Mouse (Mus musculus) lung, embryonic 16.5 days (tissue): ENCODE data around the gene Gpr4. TPM values are rescaled to one million over a fixed set of nuclear protein-coding genes. Genes with fewer than 3 reads are reported as not detected.
A peak's percentile ranks its signal among the peaks of the same experiment; 100 is the strongest.

ENCODE experiments used
- ATAC-seq: fragments of 200-750 bp; cut with Nextera tagmentation; 2 replicates; pipeline ENCODE4 v1.8.0; 2017; ENCODE audit warnings: low read depth, mild to moderate bottlenecking, moderate library complexity
- H3K27ac ChIP-seq: fragments of 300-500 bp; sonication (generic); 2 replicates; pipeline ENCODE4 v1.5.1; 2014; ENCODE audit warnings: mild to moderate bottlenecking, control low read depth, low read length
- H3K27me3 ChIP-seq: fragments of 300-500 bp; sonication (generic); 2 replicates; pipeline ENCODE4 v1.6.1; 2014; ENCODE audit warnings: low read depth, low read length, mixed read lengths; ENCODE audit not compliant: control insufficient read depth, insufficient read depth
- H3K36me3 ChIP-seq: fragments of 300-500 bp; sonication (generic); 2 replicates; pipeline ENCODE4 v1.6.1; 2014; ENCODE audit warnings: low read length; ENCODE audit not compliant: control insufficient read depth, insufficient read depth
- H3K4me1 ChIP-seq: fragments of 300-500 bp; sonication (generic); replicated peaks from 2 replicates; pipeline ENCODE4 v1.6.1; 2014; ENCODE audit warnings: low read length, mixed read lengths; ENCODE audit not compliant: control insufficient read depth, insufficient read depth
- H3K4me2 ChIP-seq: fragments of 300-500 bp; sonication (generic); 2 replicates; pipeline ENCODE4 v1.6.1; 2014; ENCODE audit warnings: low read depth, low read length, control low read depth
- H3K4me3 ChIP-seq: fragments of 300-500 bp; sonication (generic); 2 replicates; pipeline ENCODE4 v1.5.1; 2014; ENCODE audit warnings: mild to moderate bottlenecking, low read length, control low read depth
- H3K9ac ChIP-seq: fragments of 300-500 bp; sonication (generic); 2 replicates; pipeline ENCODE4 v1.6.1; 2014; ENCODE audit warnings: low read length, control low read depth
- H3K9me3 ChIP-seq: fragments of 300-500 bp; sonication (generic); 2 replicates; pipeline ENCODE4 v1.6.1; 2016; ENCODE audit warnings: low read length; ENCODE audit not compliant: control insufficient read depth
- WGBS: fragments of 180-500 bp; shearing (Covaris S2); extraction: QIAGEN DNeasy Blood & Tissue Kit; methylation state at CpG from one replicate; pipeline ENCODE4 v1.1.7; 2014; 5-methylcytosine and 5-hydroxymethylcytosine counted together
- polyA plus RNA-seq: library from polyadenylated mRNA; unstranded; fragments of >200 nt; fragmentation: Nextera tagmentation; extraction: Ambion mirVana; gene quantifications from 2 replicates; pipeline ENCODE4 v1.2.1, GENCODE M21; 2015

Gene Gpr4
- polyA plus RNA-seq, 1 experiment from 2014 or later, result 2.6 TPM

GRCm38 (mm10) chr7:19179936-19180335, 32.4 kb upstream of the Gpr4 start:
- ATAC-seq, result no peak
- Histone ChIP-seq H3K27ac (no peak overlapping the region), H3K36me3 (no peaks in the 10 kb centered on the region), H3K4me2 (no peak overlapping the region), H3K9ac (no peak overlapping the region), H3K4me3 (no peak overlapping the region), H3K4me1 (peaks cover 15% of the 10 kb centered on the region), H3K27me3 (peaks cover 47% of the 10 kb centered on the region), H3K9me3 (no peaks in the 10 kb centered on the region)
- WGBS, result 29% methylated on average over 6 of the region's 6 CpGs

GRCm38 (mm10) chr7:19180862-19181429, 31.4 kb upstream of the Gpr4 start:
- Histone ChIP-seq H3K27me3 (peaks cover 40% of the 10 kb centered on the region), H3K36me3 (no peaks in the 10 kb centered on the region), H3K27ac (no peak overlapping the region), H3K4me1 (peaks cover 16% of the 10 kb centered on the region), H3K9me3 (no peaks in the 10 kb centered on the region), H3K4me2 (peak overlapping the region; percentile 82), H3K4me3 (peak overlapping the region; percentile 68), H3K9ac (peak overlapping the region; percentile 77)
- whole genome bisulfite sequencing, result under 1% methylated on average over 26 of the region's 27 CpGs
- peak; percentile 70 for ATAC-seq

- H3K9ac ChIP-seq, result no peak overlapping the region
- H3K36me3 ChIP-seq, result no peaks in the 10 kb centered on the region
- 76% methylated on average over 2 of the region's 2 CpGs for WGBS
- H3K27me3 ChIP-seq, result peaks cover 9% of the 10 kb centered on the region
- no peak for ATAC-seq
- peaks cover 16% of the 10 kb centered on the region for H3K4me1 ChIP-seq
- H3K4me2 ChIP-seq, result no peak overlapping the region
- H3K9me3 ChIP-seq, result no peaks in the 10 kb centered on the region
- no peak overlapping the region for H3K4me3 ChIP-seq
- no peak overlapping the region for H3K27ac ChIP-seq
Measured at GRCm38 (mm10) chr7:19184250-19184649, 28.1 kb upstream of the Gpr4 start.

- Histone ChIP-seq H3K4me3 (no peak overlapping the region), H3K27ac (no peak overlapping the region), H3K4me1 (peaks cover 16% of the 10 kb centered on the region), H3K9ac (no peak overlapping the region), H3K4me2 (no peak overlapping the region), H3K27me3 (peaks cover 4% of the 10 kb centered on the region), H3K9me3 (no peaks in the 10 kb centered on the region), H3K36me3 (no peaks in the 10 kb centered on the region)
- WGBS, result 69% methylated on average over 6 of the region's 6 CpGs
- ATAC-seq, result no peak
Measured at GRCm38 (mm10) chr7:19184758-19185157, 27.6 kb upstream of the Gpr4 start.

- 97% methylated on average over 4 of the region's 4 CpGs for WGBS
- Histone ChIP-seq H3K9ac (no peak overlapping the region), H3K4me1 (no peaks in the 10 kb centered on the region), H3K36me3 (peaks cover 20% of the 10 kb centered on the region), H3K9me3 (no peaks in the 10 kb centered on the region), H3K27ac (no peak overlapping the region), H3K4me2 (no peak overlapping the region), H3K4me3 (no peak overlapping the region), H3K27me3 (no peaks in the 10 kb centered on the region)
- ATAC-seq, result no peak
Measured at GRCm38 (mm10) chr7:19194676-19195075, 17.7 kb upstream of the Gpr4 start.

GRCm38 (mm10) chr7:19196676-19197075, 15.7 kb upstream of the Gpr4 start:
- no peak overlapping the region for H3K9ac ChIP-seq
- no peak for ATAC-seq
- H3K4me2 ChIP-seq, result no peak overlapping the region
- no peaks in the 10 kb centered on the region for H3K9me3 ChIP-seq
- H3K4me1 ChIP-seq, result no peaks in the 10 kb centered on the region
- H3K27me3 ChIP-seq, result no peaks in the 10 kb centered on the region
- no peak overlapping the region for H3K27ac ChIP-seq
- 57% methylated on average over 6 of the region's 6 CpGs for WGBS
- no peak overlapping the region for H3K4me3 ChIP-seq
- peaks cover 20% of the 10 kb centered on the region for H3K36me3 ChIP-seq

GRCm38 (mm10) chr7:19197985-19198384, 14.4 kb upstream of the Gpr4 start:
- H3K27me3 ChIP-seq, result no peaks in the 10 kb centered on the region
- no peak overlapping the region for H3K27ac ChIP-seq
- H3K9me3 ChIP-seq, result no peaks in the 10 kb centered on the region
- H3K4me1 ChIP-seq, result no peaks in the 10 kb centered on the region
- no peak overlapping the region for H3K9ac ChIP-seq
- no peak overlapping the region for H3K4me3 ChIP-seq
- 34% methylated on average over 2 of the region's 2 CpGs for WGBS
- ATAC-seq, result no peak
- peaks cover 17% of the 10 kb centered on the region for H3K36me3 ChIP-seq
- no peak overlapping the region for H3K4me2 ChIP-seq

GRCm38 (mm10) chr7:19201660-19202059, 10.7 kb upstream of the Gpr4 start:
- Histone ChIP-seq H3K27ac (no peak overlapping the region), H3K9ac (no peak overlapping the region), H3K4me2 (no peak overlapping the region), H3K27me3 (no peaks in the 10 kb centered on the region), H3K4me3 (no peak overlapping the region), H3K36me3 (peaks cover 7% of the 10 kb centered on the region), H3K4me1 (no peaks in the 10 kb centered on the region), H3K9me3 (no peaks in the 10 kb centered on the region)
- ATAC-seq, result peak; percentile 34; the same call in 1 of the 2 replicates
- 64% methylated on average over 15 of the region's 15 CpGs for WGBS

- H3K36me3 ChIP-seq, result peaks cover 7% of the 10 kb centered on the region
- H3K9ac ChIP-seq, result no peak overlapping the region
- H3K27ac ChIP-seq, result no peak overlapping the region
- WGBS, result 61% methylated on average over 15 of the region's 15 CpGs
- no peak overlapping the region for H3K4me3 ChIP-seq
- no peaks in the 10 kb centered on the region for H3K4me1 ChIP-seq
- no peak overlapping the region for H3K4me2 ChIP-seq
- H3K27me3 ChIP-seq, result no peaks in the 10 kb centered on the region
- ATAC-seq, result 0 out of 2 replicates have a peak, but pooled peaks have one; percentile 4
- H3K9me3 ChIP-seq, result no peaks in the 10 kb centered on the region
Measured at GRCm38 (mm10) chr7:19202065-19202850, 10.1 kb upstream of the Gpr4 start.
